Mouse (Mus musculus) hindbrain, postnatal 0 days (tissue): ENCODE data around the gene Ift57. TPM values are rescaled to one million over a fixed set of nuclear protein-coding genes. Genes with fewer than 3 reads are reported as not detected.
A peak's percentile ranks its signal among the peaks of the same experiment; 100 is the strongest.

Experiments
- ATAC-seq: fragments of 200-750 bp; cut with Nextera tagmentation; 2 replicates; pipeline ENCODE4 v1.8.0; 2017; ENCODE audit warnings: mild to moderate bottlenecking, moderate TSS enrichment, moderate library complexity
- DNase-seq: peaks from one replicate; pipeline ENCODE4 v3.0.0-alpha.2; 2015; ENCODE audit warnings: low spot score
- H3K27ac ChIP-seq: fragments of 300-500 bp; sonication (generic); 2 replicates; pipeline ENCODE4 v1.5.1; 2014; ENCODE audit warnings: mild to moderate bottlenecking
- H3K27me3 ChIP-seq: fragments of 300-500 bp; sonication (generic); 2 replicates; pipeline ENCODE4 v1.6.1; 2014; ENCODE audit warnings: low read length, mixed read lengths; ENCODE audit not compliant: insufficient read depth
- H3K36me3 ChIP-seq: fragments of 300-500 bp; sonication (generic); 2 replicates; pipeline ENCODE4 v1.6.1; 2014; ENCODE audit warnings: low read length, mixed read lengths; ENCODE audit not compliant: insufficient read depth
- H3K4me1 ChIP-seq: fragments of 300-500 bp; sonication (generic); 2 replicates; pipeline ENCODE4 v1.6.1; 2014; ENCODE audit warnings: antibody characterized with exemption, low read length, mixed read lengths; ENCODE audit not compliant: insufficient read depth
- H3K4me2 ChIP-seq: fragments of 300-500 bp; sonication (generic); 2 replicates; pipeline ENCODE4 v1.6.1; 2014; ENCODE audit warnings: low read depth, mild to moderate bottlenecking, low read length, moderate library complexity, mixed read lengths
- H3K4me3 ChIP-seq: fragments of 300-500 bp; sonication (generic); 2 replicates; pipeline ENCODE4 v1.5.1; 2014; ENCODE audit warnings: low read length
- H3K9ac ChIP-seq: fragments of 300-500 bp; sonication (generic); replicated peaks from 2 replicates; pipeline ENCODE4 v1.6.1; 2014; ENCODE audit warnings: mild to moderate bottlenecking, low read length, moderate library complexity, mixed read lengths
- H3K9me3 ChIP-seq: fragments of 300-500 bp; sonication (generic); 2 replicates; pipeline ENCODE4 v1.6.1; 2016; ENCODE audit warnings: low read length, mixed read lengths
- CTCF ChIP-seq: IDR thresholded peaks from 2 replicates; pipeline ENCODE4 v1.5.1; 2016; ENCODE audit warnings: antibody characterized with exemption, control low read depth, low read depth
- WGBS: fragments of 180-500 bp; shearing (Covaris S2); extraction: QIAGEN DNeasy Blood & Tissue Kit; methylation state at CpG from one replicate; pipeline ENCODE4 v1.1.7; 2014; 5-methylcytosine and 5-hydroxymethylcytosine counted together
- polyA plus RNA-seq: library from polyadenylated mRNA; unstranded; fragments of >200 nt; fragmentation: Nextera tagmentation; extraction: Ambion mirVana; gene quantifications from 2 replicates; pipeline ENCODE4 v1.2.1, GENCODE M21; 2015
- total RNA-seq: library from RNA; depleted of rRNA; stranded (reverse); fragments of >200 nt; gene quantifications from 2 replicates; pipeline ENCODE4 v1.2.3, GENCODE M21; 2014; rRNA removed

Ift57 gene
- total RNA-seq (10.0 and 11.0 TPM in 2 replicates), polyA plus RNA-seq (46.2 and 51.9 TPM in 2 replicates)

DNA sequence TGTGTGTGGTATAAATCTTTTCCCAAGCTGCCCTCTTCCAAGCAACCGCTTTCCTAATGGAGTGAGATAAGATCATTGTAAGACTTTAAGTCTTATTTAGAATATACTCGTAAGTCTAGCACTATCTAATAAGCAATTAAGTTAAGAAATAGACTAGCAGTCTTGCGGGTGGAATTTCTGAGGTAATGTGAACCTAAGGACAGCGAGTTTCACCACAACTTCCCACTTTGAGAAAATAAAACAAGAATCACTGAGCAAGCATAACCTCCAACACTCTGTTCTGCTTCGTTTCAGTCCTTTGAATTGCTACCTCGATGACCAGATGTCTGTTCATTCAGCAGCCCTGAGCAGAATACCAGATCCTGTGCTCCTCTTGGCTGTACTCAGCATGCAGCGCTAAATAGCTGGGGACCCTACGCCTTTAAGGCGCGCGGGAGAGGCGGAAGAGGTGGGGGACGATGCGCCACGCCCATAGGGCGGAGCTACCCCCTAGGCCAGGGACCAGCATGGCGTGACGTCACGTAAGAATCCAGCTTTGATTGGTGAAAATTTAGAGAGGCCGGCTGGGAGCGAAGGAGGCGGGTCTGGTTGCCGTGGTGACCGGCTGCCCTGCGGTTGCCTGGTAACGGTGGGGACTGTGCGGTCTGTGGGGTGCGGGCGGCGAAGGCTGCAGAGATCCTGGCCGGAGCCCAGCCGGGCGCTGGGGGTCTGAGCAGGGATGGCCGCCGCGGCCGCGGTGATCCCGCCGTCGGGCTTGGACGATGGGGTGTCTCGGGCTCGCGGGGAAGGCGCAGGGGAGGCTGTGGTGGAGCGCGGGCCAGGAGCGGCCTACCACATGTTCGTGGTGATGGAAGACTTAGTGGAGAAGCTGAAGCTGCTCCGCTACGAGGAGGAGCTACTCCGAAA is at the start of gene Ift57:
Gene Ift57, plus strand, starts transcription at position 614 of the 906 bp plus-strand sequence.
- Histone ChIP-seq H3K27me3 (no peaks in the 10 kb centered on the region), H3K4me1 (0 out of 2 replicates have a peak, but pooled peaks cover 4% of the 10 kb centered on the region), H3K4me2 (peak within 1 kb of the TSS; percentile 80), H3K9ac (peak within 1 kb of the TSS; percentile 71), H3K9me3 (no peaks in the 10 kb centered on the region), H3K4me3 (peak within 1 kb of the TSS; percentile 61), H3K36me3 (no peaks in the 10 kb centered on the region), H3K27ac (peak within 1 kb of the TSS; percentile 74)
- DNase-seq (peak; percentile 100), ATAC-seq (peak; percentile 100)
- no peak for TF ChIP-seq CTCF
- WGBS, result 2% methylated on average over 47 of the region's 53 CpGs

DNA sequence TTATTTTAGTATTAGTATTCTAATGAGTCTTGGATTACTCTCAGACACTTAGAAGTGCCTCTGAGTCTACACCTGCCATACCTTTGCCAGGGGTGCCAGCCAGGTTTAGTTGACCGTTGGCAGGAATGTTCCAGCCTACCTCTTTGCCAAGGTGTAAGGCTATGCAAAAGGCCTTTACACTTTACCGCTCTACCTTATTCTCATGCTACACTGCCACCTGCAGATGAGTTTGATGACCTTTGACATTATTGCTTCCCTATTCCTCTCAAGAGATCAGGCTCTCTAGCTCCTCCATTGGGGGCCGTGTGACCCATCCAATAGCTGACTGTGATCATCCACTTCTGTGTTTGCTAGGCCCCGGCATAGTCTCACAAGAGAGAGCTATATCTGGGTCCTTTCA is 41.9 kb upstream of the Ift57 start:
- 94% methylated on average over 4 of the region's 4 CpGs for WGBS
- no peaks in the 10 kb centered on the region for H3K4me1 ChIP-seq
- no peak for TF ChIP-seq CTCF
- H3K9ac ChIP-seq, result no peak overlapping the region
- no peak for DNase-seq
- no peaks in the 10 kb centered on the region for H3K36me3 ChIP-seq
- H3K4me3 ChIP-seq, result no peak overlapping the region
- no peak overlapping the region for H3K4me2 ChIP-seq
- ATAC-seq, result no peak
- H3K27ac ChIP-seq, result no peak overlapping the region
- H3K27me3 ChIP-seq, result no peaks in the 10 kb centered on the region
- no peaks in the 10 kb centered on the region for H3K9me3 ChIP-seq

DNA sequence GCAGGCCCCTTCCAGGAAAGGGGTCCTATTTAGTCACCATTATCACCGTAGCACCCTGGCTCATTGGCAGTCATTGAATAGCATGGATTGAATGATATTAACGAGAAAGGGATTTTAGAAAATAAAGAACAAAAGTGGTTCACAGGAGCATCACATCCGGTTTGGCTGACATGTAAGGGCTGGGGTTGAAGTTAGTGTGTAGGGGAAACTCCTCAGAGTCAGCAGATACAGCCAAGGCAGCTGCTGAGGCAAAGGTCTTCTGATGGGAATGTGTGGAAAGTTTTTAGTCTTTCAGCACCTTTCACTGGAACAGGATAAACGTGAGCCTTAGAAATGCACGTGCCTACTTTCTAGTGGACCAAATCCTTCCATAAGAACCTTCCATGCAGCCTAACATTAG is 41.0 kb upstream of the Ift57 start:
- WGBS, result 62% methylated on average over 5 of the region's 5 CpGs
- Histone ChIP-seq H3K27me3 (no peaks in the 10 kb centered on the region), H3K9me3 (no peaks in the 10 kb centered on the region), H3K4me3 (no peak overlapping the region), H3K9ac (no peak overlapping the region), H3K4me2 (no peak overlapping the region), H3K36me3 (no peaks in the 10 kb centered on the region), H3K4me1 (no peaks in the 10 kb centered on the region), H3K27ac (no peak overlapping the region)
- no peak for DNase-seq
- TF ChIP-seq CTCF, result no peak
- no peak for ATAC-seq

DNA sequence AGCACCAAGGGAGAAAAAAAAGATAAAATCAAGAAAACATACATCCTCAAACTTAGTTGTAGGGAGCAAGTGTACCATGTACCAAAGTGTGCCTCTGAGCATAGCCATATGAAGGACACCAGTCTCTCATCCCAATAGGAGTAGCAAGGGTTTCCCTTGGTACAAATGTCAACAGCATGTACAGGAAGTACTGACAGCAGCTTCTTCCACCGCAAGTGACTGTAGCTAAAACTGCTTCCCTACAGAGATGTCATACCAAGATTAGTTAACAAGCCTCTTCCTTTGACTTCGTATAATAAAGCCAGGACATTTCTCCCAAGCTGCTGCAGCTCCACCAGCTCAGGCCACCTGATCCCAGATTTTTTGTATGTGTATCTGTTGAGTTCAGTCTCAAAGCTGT is 39.9 kb upstream of the Ift57 start:
- WGBS, result 63% methylated on average over 2 of the region's 2 CpGs
- Histone ChIP-seq H3K9ac (no peak overlapping the region), H3K9me3 (no peaks in the 10 kb centered on the region), H3K27ac (no peak overlapping the region), H3K4me3 (no peak overlapping the region), H3K27me3 (no peaks in the 10 kb centered on the region), H3K4me1 (no peaks in the 10 kb centered on the region), H3K36me3 (no peaks in the 10 kb centered on the region), H3K4me2 (no peak overlapping the region)
- no peak for DNase-seq
- no peak for TF ChIP-seq CTCF
- ATAC-seq, result no peak

DNA sequence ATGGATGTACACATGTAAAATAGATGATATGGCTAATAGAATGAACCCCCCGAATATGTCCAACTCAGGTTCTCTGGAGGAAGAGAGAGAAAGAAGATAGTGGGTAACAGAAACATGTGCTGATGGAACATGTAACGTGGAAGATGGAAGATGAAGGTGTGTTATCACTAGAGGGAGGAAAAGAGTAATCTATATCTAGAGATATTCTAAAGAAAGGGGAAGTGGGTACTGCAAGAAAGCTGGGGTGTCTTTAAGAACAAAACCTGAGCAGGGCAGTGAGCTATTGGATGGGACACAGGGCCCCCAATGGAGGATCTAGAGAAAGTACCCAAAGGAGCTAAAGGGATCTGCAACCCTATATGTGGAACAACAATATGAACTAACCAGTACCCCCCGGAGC is 38.9 kb upstream of the Ift57 start:
- H3K4me3 ChIP-seq, result no peak overlapping the region
- no peaks in the 10 kb centered on the region for H3K9me3 ChIP-seq
- H3K36me3 ChIP-seq, result no peaks in the 10 kb centered on the region
- ATAC-seq (no peak), DNase-seq (no peak)
- H3K27ac ChIP-seq, result no peak overlapping the region
- H3K4me2 ChIP-seq, result no peak overlapping the region
- no peaks in the 10 kb centered on the region for H3K4me1 ChIP-seq
- no peak overlapping the region for H3K9ac ChIP-seq
- 90% methylated on average over 3 of the region's 3 CpGs for WGBS
- no peak for TF ChIP-seq CTCF
- no peaks in the 10 kb centered on the region for H3K27me3 ChIP-seq

DNA sequence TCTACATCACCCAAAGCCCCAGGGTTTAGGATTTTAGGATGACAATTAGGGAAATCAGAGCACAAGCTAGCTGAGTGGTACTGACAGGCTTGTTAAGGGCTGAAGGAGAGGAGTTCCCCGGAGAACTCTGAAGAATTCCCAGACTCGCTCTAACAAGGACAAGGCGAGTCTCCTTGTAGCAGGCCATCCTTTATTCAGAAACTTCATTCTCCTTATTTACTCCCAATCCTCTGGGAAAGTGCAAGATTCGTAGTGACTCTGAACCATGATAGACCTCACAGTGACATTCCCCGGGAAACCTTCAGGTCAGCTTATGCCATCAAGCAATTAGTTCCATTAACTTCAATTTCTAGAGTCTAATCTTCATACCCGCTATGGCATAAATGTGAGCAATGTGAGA is 36.8 kb upstream of the Ift57 start:
- no peak overlapping the region for H3K4me3 ChIP-seq
- no peaks in the 10 kb centered on the region for H3K27me3 ChIP-seq
- H3K36me3 ChIP-seq, result no peaks in the 10 kb centered on the region
- no peak overlapping the region for H3K9ac ChIP-seq
- ATAC-seq, result no peak
- no peak overlapping the region for H3K4me2 ChIP-seq
- H3K9me3 ChIP-seq, result no peaks in the 10 kb centered on the region
- no peak overlapping the region for H3K27ac ChIP-seq
- no peak for TF ChIP-seq CTCF
- no peaks in the 10 kb centered on the region for H3K4me1 ChIP-seq
- WGBS, result 90% methylated on average over 6 of the region's 6 CpGs
- no peak for DNase-seq

DNA sequence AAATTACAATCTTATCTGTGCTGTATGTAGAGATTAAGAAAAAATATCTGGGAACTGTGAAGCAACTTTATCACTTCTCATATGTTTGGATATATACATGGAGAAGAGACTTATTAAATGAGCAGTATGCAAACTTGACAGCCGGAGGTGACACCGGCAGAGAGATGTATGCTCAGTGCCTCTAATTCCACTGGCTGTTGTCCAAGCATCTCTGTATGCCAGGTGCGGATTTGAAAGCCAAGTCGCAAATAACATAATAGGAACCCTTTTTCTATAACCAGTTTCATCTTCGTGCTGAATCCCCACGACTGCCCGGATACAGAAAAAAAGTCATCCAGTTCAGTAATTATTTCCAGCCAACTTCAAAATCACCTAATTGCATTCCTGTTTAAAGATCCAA is 34.4 kb upstream of the Ift57 start:
- H3K4me1 ChIP-seq, result no peaks in the 10 kb centered on the region
- no peak overlapping the region for H3K4me3 ChIP-seq
- ATAC-seq (no peak), DNase-seq (peak; percentile 51)
- 49% methylated on average over 7 of the region's 7 CpGs for whole genome bisulfite sequencing
- H3K4me2 ChIP-seq, result no peak overlapping the region
- no peaks in the 10 kb centered on the region for H3K27me3 ChIP-seq
- no peaks in the 10 kb centered on the region for H3K36me3 ChIP-seq
- no peak for TF ChIP-seq CTCF
- H3K9ac ChIP-seq, result no peak overlapping the region
- no peaks in the 10 kb centered on the region for H3K9me3 ChIP-seq
- H3K27ac ChIP-seq, result no peak overlapping the region
